Mouse (Mus musculus) gastrocnemius, adult 8-10 months (tissue): ENCODE results near the gene B430218F22Rik. TPM values are rescaled to one million over a fixed set of nuclear protein-coding genes. Genes with fewer than 3 reads are reported as not detected.
"Not testable (repeated sequence)": the region's sequence is repeated elsewhere in the genome, so short reads cannot be mapped to it uniquely, and the experiment has no call there.

ENCODE experiments used
- DNase-seq, 2 experiments: peaks; one replicate each; pipeline ENCODE4 v3.0.0; 2022; ENCODE audit warnings: low spot score in 2 of 2
- total RNA-seq, 4 experiments: library from RNA; stranded (reverse); gene quantifications; 2 replicates each; pipeline ENCODE4 v1.2.4; 2022

B430218F22Rik gene
- total RNA-seq, result not detected

- peak; percentile 85 to 87 for DNase-seq
Observed at GRCm38 (mm10) chr13:118386511-118387447, at the start of gene B430218F22Rik, which contains the start of gene Mrps30. Gene B430218F22Rik, plus strand, starts transcription at chr13:118386630. Gene Mrps30, minus strand, starts transcription at chr13:118387252.

- DNase-seq, result no peak
Observed at GRCm38 (mm10) chr13:118350257-118350656, 36.2 kb upstream of the B430218F22Rik start.

DNA sequence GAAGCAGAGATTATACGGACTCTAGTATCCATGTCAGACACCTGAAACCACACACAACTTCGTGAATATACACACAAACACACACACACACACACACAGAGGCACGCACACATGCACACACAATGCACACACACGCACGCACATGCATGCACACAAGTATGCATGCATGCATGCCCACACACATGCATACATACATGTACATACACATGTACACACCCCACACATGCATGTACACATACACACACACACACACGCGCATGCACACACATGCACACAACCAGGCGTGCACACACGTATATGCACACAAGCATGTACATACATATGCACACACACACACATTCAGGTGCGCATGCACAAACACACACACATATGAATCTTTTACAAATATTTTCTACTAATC is 35.6 kb upstream of the B430218F22Rik start:
- no peak for DNase-seq

GRCm38 (mm10) chr13:118363342-118363741 is 23.1 kb upstream of the B430218F22Rik start:
- DNase-seq, result no peak

DNA sequence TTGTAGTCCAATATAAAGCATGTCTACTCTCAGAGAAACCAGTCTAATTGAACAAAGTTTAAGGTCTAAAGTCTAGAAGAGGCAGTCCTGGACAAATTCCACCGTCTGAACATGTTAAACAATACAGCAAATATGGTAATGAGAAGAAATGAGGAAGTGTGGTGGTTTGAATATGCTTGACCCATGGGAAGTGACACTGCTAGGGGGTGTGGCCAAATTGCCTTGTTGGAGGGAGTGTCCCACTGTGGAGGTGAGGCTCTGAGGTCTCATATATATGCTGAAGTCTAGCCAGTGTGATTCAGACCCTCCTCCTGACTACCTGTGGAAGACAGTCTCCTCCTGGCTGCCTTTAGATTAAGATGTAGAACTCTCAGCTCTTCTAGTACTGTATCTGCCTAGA is 20.7 kb upstream of the B430218F22Rik start:
- no peak for DNase-seq

DNA sequence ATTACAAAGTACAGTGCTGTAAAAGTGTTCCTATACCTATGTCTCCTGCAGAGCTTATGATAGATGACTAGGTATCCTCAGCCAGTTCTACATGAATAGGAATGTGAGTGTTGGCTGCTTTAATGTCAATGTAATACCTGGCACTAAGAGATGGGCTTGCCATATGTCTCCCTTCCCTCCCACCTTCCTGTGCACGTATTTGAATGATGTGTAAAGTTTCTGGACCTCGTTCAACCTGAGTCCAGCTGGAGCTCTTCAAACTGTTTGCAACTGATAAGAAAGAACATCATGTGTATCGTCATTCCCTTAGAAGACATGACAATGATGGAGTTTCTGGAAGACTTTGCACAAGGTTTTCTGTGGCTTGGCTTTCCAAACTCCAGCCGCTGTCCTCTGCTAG is 13.6 kb upstream of the B430218F22Rik start:
- no peak for DNase-seq

- DNase-seq, result peak in 1 of 2 experiments; percentile 5
Observed at GRCm38 (mm10) chr13:118379155-118379554, 7.3 kb upstream of the B430218F22Rik start.

- no peak for DNase-seq
Observed at GRCm38 (mm10) chr13:118380381-118380780, 6.0 kb upstream of the B430218F22Rik start.

DNA sequence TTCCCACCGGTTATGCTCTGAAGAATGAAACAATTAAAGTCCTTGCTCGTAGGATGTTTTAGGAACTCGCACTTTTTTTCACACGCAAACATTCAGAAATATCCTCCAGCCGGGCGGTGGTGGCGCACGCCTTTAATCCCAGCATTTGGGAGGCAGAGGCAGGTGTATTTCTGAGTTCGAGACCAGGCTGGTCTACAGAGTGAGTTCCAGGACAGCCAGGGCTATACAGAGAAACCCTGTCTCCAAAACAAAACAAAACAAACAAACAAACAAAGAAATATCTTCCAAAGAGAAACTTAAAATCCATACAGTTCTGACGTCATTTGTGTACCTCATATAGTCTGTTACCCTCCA is 995 bp downstream of the B430218F22Rik start:
- not testable (repeated sequence) for DNase-seq

DNA sequence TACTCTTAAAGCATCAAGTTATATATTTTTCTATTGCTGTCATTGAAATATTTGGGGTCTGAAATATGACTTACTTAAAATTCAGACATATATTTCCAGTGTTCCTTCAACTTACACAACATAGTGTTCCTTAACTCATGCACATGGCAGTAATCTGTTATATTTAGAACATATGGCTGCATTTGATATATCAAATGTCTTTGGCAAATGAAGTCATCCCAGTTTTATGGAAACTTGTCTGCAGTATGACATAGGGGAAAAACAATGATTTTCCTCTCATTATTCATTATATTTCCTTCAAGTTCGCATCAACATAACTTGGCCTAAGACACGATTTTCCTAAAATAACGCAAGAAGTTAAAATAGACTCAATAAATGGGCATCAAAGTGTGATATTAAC is 9.4 kb downstream of the B430218F22Rik start:
- no peak for DNase-seq

GRCm38 (mm10) chr13:118400340-118400739 is 13.9 kb downstream of the B430218F22Rik start:
- DNase-seq, result no peak

- no peak for DNase-seq
Observed at GRCm38 (mm10) chr13:118403544-118403943, 17.1 kb downstream of the B430218F22Rik start.

DNA sequence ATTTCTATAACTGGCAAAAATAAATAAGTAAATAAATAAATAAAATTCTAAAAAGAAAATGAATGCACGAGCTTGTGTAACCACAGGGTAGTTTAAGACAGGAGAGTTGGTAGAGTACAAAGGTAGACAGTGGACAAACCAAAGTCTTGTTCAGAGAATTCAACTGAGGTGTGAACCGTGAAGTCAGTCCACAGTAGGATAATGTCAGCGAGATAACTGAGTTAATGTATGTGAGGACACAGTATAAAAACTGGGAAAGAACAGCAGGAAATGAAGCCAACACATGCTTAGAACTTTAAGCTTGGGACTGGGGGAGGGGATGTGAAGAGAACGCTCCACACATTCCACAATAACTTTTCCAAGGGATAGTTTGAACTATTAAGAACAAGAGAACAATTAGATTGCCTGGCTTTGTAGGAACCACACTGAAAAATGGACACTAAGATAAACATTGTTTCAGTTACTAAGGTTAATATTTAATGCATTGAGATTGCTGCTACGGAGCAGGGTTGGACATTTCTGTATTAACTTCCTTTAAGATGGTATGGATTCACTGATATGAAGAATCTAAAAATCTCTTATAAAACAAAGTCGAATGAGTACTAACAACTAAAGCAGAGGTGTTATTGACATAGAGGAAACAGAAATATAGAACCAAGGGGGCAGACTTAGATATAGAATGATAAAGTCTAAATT is 25.0 kb downstream of the B430218F22Rik start:
- DNase-seq, result no peak

DNA sequence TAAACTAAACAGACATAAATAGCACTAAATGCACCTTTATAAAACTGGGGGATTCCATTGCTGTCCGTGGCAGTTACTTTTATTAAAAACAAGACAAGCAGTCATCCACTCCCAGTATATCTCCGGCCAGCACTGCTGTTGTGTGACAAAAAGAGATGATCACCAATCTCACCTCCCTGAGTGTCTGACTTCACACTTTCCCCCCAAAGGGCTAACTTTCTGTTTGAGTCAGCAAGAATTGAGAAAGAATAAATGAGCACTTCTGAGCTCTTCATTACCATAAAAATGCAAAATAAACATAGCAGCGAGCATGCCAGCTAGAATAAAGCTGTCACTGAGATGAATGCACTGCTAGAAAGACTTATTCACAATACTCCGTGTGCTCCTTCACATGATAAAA is 31.7 kb downstream of the B430218F22Rik start:
- no peak for DNase-seq

GRCm38 (mm10) chr13:118420408-118420807 is 34.0 kb downstream of the B430218F22Rik start:
- DNase-seq, result no peak

- no peak for DNase-seq
Observed at GRCm38 (mm10) chr13:118420847-118421246, 34.4 kb downstream of the B430218F22Rik start.

Other genes with a start within 250 kb of the B430218F22Rik start
- 10 to 100 TPM; 14.1 to 16.1 (median 15.0) TPM for gene Mrps30, start 622 bp downstream of the B430218F22Rik start, total RNA-seq